Mouse (Mus musculus) cerebellum, adult 2 months (tissue): ENCODE measurements around the gene Slc9a3.

Experiments used
- CTCF ChIP-seq: fragments of 200-500 bp; IDR thresholded peaks from 2 replicates; pipeline ENCODE4 v1.5.1; 2011; ENCODE audit warnings: low read depth, mild to moderate bottlenecking, control low read depth, low read length, moderate library complexity, borderline replicate concordance; ENCODE audit not compliant: insufficient read depth
- POLR2A ChIP-seq: fragments of 200-500 bp; IDR thresholded peaks from 2 replicates; pipeline ENCODE4 v1.6.1; 2011; ENCODE audit warnings: low read length, control low read depth, borderline replicate concordance; ENCODE audit not compliant: insufficient read depth

DNA sequence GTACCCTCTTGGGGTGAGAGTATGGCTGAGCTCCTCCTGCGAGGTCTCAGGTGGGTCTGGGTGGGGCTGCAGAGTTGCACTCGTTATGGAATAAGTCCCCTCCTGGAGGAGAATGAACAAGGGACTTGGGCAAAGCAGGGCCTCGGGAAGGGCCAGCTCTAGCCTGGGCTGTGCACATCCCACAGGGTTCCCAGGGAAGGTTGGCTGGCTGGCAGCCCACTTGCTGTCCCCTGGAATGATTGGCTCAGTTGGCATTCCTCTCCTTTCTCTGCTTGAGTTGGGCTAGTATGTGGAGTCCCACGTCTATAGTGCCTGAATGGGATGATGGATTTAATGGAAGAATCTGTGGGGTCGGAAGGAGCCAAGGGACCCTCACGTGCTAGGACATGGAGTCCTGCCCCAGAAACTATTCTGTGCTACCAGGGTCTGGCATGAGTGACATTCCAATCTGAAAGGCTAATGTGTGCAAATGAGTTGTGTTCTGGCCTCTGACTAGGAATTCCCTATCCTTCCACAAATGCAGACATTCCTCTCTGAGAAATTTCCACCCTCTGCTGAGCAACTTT is 7.5 kb upstream of the Slc9a3 start:
- TF ChIP-seq CTCF (no peak), POLR2A (no peak)
